Mouse (Mus musculus) monocyte, adult 2 months (primary cell): ENCODE measurements around the gene Panx1.
A peak's percentile ranks its signal among the peaks of the same experiment; 100 is the strongest.

Experiments used
- DNase-seq, 2 experiments: peaks; one replicate each; pipeline ENCODE4 v3.0.0; 2022; ENCODE audit warnings: low spot score in 2 of 2, low read depth in 1 of 2

The Panx1 gene

DNA sequence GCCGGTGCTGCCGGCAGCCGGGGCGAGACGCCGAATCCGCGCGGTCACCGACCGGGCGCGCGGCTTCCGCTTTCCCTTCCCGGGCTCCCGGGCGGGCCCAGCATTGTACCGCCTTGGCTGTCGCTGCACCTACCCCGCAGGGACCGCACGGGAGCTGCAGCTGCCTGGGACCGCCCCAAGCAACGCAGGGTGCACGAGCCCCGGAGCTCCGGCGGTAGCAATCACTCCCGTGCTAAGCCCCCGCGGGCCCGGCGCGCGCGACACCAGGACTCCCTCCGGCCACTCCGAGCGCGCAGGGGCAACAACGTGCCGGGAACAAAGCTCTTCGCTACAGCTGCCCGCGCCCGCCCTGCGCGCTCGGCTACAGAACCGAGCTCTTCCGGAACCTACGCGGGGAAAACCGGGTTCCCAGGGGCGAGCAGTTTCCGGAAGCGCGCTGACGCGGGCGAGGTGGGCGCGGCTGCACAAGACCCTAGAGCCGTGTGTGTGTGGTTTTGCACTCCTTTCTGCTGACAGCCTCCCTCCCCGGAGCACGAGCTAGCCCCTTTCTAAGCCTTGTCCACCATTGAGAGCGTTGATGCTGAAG is at the start of gene Panx1:
Panx1 (minus strand) TSS at position 395 of the 586 bp plus-strand sequence.
- peak in 1 of 2 experiments; percentile 60 for DNase-seq

DNA sequence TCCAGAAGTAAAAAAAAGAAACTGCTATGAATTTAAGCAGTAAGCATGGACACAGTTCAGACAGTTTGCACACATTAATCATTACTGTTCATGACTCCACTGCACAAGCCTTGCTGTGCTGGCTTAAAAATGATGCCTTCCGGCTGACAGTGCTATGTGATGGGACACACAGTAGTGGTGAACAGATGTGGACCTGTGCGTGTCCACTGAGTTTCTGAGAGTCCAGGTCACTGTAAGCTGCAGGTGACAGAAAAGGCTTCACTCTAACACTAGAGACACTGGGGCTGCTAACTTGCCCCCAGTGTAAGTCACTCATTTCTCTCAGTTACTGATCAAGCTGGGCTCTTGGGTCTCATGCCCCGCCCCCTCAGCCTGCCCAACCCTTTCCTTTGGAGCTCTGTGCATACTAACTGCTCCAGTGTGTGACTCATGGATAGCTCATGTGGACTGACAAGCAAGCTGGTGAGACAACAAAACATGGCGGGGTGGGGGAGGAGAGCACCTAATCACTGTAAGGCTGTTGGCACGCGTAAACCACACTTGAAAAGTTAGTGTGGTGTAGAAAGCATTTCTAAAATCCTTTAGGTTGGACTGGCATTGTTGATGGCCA is 23.5 kb upstream of the Panx1 start:
- DNase-seq, result no peak

DNA sequence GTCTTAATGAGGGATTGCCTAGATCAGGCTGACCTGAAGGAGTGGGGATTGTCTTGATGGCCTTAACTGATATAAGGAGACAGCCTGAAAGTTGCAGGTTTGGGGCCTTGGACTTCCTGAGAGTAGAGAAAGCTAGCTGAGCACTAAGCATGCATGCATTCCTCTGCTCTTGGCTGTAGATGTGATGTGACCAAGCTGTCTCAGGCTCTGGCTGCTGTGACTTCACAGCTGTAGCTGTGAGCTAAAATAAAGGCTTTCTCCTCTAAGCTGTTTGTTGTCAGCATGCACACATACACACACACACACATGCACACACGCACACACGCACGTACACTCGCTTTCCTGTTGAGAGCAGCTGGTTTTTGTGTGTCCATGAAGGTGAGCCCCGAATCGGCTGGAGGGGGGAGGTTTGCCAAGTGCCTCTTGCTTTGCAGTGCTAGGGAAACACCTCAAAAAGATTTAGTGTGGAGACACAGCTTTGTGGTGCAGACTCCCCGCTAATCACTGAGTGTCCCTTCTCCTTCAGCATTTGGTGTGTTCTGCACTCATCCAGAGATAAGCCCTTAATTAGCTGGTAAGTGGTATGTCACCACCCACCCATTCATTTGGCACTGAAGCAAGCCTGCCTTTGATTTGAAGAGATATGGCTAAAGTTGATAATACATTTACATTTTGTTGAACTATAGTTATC is 22.9 kb upstream of the Panx1 start:
- no peak for DNase-seq

DNA sequence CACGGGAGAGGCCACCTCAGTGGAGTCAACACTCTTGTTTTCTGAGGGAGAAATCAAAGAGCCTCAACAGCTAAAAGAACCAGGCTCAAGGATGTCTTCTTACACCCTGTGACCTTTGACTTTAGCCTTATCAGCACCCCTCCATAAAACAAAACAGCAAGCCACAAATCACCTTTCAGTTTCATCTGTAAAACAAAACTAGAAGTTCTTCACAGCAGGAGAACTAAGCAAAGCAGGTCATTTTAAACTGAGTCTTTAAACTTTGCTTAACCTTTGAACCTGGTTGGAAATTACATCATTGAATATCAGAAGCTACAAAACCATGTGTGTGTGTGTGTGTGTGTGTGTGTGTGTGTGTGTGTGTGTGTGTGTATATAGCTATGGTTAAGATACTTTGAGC is 18.9 kb upstream of the Panx1 start:
- no peak for DNase-seq

DNA sequence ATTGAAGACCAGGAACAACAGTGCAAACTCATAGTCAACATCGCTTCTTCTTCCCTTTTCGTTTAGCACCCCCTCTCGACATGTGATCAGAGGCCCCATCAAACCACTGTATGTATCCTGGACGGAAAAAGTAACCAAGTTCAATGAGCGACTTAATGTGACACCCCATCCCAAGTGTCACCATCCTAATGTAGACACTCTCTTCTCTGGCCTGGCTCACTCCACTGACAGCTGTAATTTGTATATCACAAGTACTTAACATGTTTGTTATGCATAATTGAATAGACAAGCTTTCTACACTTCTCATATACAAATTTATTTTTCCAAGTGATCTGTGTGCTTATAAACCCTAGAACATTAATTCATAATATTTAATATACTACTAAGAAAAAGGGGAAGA is 15.6 kb upstream of the Panx1 start:
- no peak for DNase-seq

DNA sequence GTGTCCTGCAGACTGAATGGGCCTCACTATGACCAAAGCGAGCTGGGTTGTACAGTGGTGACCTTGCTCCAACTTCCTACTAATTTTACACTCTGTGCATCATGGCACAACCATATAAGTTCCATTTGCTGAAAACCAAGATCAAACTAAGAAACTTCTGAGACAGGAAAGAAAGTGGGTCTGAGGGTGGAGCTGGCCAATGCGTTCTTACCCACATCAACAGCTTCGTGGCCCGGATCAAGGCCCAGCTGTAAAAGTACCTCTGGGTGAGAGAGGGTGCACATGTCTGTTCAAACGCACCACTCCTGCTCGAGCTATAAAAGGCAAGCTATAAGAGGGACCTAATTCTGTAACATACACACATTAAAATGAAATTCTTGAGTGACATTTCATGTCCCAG is 14.7 kb upstream of the Panx1 start:
- DNase-seq, result no peak

DNA sequence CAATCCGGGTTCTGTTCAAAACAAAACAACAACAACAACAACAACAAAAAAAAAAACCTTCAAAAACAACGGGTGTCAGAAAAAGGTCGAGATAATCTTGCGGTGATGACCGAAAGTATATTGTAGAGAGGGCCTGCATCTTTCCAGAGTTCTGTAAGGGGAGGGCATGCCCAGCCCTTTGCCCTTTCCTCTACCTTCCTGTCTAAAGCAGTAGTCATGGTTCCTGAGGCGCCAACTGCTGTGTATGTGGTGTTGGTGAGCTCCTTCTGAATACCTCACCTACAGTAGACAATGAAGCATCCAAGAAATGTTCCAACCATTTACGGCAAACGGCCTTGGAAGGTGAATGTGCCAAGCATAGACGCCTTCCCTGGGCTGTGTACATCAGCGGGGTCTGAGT is 462 bp upstream of the Panx1 start:
- no peak for DNase-seq

DNA sequence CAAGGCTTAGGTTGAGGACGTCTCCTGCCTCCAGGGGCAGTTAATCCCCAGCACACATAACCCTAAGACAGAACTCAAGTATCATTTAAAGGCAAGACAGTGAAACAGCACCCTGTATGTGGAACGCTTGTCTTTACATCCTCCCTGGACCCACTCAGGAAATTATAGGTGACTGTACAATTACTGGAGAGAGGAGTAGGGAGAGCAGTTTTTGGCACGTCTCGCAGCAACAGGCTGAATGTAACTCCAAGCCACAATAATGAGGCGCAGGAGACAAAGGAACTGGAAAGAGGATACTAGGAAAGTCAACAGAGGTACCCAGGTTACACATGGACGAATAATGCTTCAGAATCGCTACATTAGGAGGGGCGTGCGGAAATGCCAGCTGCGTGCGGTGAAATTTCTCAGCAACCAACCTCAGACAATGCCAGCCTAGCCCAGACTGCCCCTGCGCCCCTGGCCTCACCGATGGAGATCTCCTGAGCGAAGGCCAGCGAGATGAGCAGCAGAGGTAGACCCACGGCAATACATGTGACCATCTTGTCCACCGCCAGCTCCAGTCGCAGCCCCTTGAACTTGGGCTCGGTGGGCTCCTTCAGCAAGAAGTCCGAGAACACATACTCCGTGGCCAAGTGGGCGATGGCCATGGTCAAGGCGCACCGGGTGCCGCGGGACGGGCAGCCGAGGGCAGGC is 741 bp downstream of the Panx1 start:
- DNase-seq, result no peak

DNA sequence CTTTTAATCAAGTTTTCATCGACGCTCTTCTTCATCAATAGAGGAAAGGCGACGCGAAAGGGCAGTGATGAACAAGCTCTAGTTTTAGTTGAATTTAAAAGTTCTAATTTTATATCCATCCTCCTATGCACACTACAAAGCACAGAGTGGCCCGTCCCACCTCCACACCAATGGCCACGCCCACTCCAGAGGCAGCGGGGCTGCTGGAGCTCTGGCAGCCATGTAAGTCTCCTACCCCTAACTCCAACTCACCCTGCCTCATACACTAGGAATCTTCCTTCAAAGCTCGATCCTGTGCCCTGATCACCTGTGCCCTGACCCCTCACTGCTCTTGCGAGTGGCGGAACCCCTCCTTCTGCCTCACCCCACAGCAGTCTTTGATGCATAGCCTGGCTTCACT is 3.7 kb downstream of the Panx1 start:
- no peak for DNase-seq

DNA sequence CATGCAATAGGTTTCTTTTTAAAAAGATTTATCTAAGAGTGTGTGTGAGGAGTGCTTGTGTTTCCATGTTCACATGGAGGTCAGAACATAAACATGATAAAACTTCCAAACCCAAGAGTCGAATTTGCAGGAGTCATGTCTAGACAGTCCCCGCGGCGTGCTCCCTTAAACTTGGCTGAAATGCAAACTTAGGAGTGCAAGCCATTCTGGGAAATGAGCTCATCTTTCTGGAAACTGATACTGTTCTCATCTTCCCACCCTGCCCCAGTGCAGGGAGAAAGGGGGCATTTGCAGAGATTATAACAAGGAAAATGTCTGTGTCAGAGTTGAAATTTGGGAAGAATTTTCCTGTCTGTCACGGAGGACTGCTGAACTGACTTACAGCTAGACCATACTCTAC is 5.4 kb downstream of the Panx1 start:
- no peak for DNase-seq

DNA sequence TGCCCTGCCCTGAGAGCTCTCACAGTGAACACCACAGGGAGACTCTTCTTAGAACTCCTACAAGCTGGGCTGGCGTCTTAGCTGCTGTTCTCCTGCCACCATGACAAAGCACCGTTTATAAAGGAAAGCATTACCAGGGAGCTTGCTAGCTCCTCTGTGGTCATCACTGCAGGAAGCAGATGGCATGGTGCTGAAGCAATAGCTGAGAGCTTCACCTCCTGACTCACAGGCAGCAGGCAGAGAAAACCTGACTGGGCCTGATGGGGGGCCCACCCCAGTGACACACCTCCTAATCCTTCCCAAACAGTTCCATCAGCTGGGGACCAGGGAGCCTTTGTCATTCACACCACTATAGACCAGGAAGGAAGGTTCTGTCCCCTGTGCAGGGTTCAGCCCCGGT is 7.6 kb downstream of the Panx1 start:
- no peak for DNase-seq

DNA sequence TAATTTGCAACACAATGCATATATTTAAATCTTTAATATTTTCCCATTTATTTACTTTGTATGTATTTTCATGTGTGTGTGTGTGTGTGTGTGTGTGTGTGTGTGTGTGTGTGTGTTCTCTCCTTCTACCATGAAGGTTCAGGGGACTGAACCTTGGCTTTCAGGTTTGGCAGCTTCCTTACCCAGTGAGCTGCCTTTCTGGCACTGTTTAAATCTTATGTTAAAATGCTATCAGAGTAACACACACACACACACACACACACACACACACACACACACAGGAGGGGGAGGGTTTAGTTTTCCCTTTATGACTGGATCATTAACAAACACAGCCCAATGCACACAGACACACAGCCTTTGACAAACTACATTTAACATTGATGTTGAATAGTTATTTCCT is 8.0 kb downstream of the Panx1 start:
- no peak for DNase-seq

DNA sequence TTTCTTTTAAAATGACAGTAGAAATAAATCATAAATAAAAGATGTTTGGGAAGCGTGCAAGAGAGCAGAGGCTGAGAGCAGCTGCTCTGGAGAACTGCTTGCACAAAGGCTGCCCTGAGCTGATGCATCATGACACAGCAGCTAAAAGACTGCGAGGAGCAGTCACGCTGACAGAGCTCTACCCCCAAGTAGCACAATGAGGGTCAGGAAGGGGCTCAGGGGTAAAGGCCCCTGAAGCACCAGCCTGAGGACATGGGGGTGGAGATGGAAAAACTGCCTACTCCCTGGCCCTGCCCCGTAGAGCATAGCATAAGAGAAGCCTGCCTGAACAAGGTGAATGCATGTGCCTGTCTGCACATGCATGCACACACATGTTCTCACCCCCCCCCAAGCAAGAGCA is 8.5 kb downstream of the Panx1 start:
- no peak for DNase-seq

DNA sequence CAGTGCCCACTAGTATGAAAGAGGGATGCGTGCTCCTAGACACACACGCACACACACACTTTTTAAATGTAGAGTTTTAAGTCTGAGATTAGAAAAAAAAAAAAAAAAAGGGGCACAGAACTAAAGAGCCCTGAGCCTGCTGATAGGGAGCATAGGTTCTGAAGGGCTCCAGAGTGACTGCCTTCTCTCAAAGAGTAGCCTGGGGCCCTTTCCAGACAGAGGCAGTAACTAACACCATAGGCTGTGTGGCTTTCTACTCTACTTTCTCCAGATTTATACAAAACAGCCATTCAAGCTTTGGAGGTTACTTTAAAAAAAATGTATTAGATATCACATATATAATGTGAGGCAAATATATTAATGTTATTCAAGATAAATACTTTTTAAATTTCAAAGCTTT is 8.9 kb downstream of the Panx1 start:
- no peak for DNase-seq

DNA sequence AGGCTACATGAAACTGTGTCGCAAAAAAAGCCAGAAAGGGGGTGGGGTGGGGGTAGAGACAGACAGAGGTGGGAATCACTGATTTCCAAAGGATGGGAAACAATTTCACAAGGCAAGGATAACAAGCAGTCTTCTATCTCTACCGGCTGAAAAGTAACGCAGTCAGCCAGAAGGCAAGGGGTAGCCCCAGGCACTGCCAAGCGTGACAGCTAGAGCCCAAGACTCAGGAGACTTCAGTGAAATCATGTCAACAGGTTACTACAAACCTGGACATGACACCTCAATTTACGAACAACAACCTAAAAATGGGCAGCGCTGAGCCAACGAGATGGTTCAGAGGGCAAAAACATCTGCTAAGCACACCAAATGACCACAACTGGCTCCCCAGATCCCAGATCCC is 9.3 kb downstream of the Panx1 start:
- DNase-seq, result no peak

DNA sequence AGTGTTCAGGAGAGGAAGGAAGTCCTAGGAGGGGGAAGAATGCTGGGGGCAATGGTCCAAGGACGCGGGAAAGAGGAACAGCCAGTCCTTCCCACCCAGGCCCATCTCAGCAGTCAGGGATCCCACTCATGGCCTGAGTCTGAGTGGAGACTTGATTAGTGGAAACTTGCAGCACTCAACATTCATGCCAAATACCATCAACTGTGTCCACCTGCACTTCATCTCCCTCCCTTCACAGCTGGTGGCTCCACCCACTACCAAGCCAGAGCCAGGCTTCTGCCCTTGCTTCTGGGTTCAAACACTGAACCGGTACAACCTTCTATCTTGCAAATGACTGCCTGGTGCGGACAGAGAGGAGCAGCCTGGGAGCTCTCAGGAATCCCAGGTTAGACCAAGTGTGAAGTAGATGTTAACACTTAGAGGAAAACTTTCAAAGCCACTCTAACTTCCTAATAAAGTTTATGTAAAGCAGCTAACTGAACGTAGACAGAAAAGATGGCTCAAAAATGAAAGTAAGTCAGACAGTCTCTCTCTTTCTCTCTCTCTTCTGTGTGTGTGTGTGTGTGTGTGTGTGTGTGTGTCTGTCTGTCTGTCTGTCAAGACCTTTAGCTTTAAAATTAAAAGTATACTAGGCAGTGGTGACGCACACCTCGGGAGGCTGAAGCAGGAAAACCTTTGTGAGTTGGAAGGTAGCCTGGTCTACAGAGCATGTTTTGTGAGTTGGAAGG is 10.6 kb downstream of the Panx1 start:
- no peak for DNase-seq

DNA sequence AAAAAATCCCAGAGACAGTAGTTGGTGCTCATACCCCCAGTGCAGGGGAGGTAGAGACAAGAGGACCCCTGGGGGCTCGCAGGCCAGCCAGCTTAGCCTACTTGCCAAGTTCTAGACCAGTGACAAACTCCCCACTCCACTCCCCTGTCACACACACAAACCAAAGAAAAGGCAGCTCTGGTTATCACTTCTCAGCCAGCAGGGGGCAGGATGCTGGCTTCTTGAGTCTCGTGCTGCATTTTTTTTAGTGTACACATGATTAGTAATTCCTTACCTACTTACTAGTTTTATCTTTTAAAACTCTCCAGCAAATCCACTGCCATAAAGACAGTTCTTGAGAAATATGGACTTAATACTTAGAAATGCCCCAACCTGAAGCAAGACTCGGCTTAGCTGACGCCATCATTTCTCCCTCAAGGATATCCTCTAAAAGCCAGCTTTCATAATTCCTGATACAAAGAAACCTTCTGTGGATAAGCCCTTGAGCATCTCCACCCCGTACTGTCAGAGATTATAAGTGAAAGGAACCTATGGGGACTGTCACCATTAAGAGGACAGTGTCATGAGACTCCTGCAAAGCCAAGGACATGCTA is 11.6 kb downstream of the Panx1 start:
- no peak for DNase-seq

DNA sequence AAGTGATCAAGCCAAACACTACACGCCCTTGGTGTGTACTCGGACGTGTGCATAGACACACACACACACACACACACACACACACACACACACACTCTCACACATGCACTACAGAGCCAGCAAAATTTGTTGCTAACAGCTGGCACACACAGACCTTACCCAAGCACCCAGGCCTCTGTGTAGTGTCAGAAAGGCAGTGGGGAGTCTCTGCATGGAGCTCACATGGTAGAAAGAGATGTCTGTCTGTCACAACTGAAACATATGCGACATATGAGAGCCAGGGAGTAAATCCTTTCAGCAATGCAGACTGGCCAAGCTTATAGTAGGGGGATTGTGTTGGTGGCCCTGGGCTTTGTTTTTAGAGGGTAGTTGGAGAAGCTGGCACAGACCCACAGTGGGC is 12.5 kb downstream of the Panx1 start:
- no peak for DNase-seq

DNA sequence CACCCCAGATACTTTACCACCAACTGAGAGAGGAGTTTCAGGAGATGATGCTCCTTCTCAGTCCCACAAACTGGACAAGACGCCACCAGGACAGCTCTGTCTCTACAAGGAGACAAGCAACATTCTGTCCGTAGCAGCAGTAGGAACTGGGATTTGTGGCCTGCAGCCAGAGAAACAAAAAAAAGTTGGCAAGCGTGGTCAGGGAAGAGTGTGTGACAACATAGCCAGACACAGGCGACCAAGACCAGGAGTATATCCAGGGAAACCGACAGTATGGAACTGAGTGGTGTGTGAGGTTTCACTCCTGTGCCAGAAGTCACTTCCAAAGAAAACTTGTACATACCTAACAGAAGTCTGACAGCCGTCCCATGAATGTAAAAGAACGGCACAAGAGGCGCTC is 14.5 kb downstream of the Panx1 start:
- no peak for DNase-seq

DNA sequence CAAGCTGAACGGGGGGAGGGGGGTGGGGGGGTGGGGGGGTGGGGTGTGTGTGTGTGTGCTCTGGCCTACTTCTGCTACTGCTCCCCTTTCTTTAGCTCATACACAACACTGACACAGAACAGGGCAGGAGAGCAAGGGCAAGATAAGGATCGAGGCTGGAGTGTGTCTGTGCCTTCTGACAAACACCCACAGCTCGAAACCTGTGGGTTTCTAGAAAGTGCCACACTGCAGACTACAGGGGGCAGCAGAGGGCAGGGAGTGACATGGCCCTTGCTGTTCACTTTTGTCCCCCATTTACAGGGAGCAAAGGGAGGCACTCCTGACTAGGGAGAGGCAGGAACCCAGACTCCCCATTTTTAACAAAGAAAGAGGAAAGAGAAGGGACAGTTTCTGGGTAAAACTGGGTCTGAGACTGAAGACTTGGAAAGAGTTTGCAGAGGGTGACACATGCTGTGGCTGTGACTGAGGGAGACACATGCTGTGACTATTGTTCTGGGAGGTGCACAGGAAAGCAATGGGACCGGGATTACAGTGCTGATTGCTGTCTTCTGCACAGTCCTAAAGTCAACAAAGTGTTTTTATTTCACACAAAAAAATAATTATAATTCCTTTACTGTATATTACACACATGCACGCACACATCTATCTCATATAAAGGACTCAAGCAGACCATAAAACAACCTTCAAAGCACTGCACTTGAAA is 16.1 kb downstream of the Panx1 start:
- DNase-seq, result no peak

DNA sequence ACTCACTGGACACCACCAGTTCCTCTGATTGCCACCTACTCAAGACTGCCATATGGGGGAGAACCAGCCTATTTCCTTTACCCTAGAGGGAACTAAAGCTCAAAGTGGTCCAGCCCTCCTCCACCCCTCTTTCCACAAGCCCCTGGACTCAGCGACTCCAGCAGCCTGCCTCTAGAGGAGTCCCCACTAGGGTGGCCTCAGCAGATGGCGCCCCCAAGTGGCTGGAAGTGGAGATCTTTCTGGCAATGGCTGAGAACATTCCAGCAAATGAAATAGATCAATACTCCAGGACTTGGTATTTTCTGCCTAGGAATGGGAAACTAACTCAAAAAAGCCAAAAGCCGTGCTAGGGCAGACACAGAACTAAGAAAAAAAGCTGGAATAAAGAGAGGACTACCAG is 17.6 kb downstream of the Panx1 start:
- no peak for DNase-seq
